Mouse (Mus musculus) olfactory bulb, adult 2 months (tissue): Measurements from ENCODE around the gene Ndufaf8.

Experiments
- CTCF ChIP-seq: fragments of 200-500 bp; IDR thresholded peaks from 2 replicates; pipeline ENCODE4 v1.5.1; 2012; ENCODE audit warnings: low read depth, mild to moderate bottlenecking, low read length, moderate library complexity; ENCODE audit not compliant: insufficient read depth
- POLR2A ChIP-seq: fragments of 200-500 bp; IDR thresholded peaks from 2 replicates; pipeline ENCODE4 v1.6.1; 2012; ENCODE audit warnings: mild to moderate bottlenecking, low read depth, low read length, moderate library complexity; ENCODE audit not compliant: insufficient read depth

- TF ChIP-seq CTCF, result no peak
- TF ChIP-seq POLR2A, result no peak
Observed at GRCm38 (mm10) chr11:120112136-120112535, 13.4 kb downstream of the Ndufaf8 start.
